Mouse (Mus musculus): ENCODE data around the gene Rhox11.
"Not testable (repeated sequence)": the region's sequence is repeated elsewhere in the genome, so short reads cannot be mapped to it uniquely, and the experiment has no call there.

Gene Rhox11

DNA sequence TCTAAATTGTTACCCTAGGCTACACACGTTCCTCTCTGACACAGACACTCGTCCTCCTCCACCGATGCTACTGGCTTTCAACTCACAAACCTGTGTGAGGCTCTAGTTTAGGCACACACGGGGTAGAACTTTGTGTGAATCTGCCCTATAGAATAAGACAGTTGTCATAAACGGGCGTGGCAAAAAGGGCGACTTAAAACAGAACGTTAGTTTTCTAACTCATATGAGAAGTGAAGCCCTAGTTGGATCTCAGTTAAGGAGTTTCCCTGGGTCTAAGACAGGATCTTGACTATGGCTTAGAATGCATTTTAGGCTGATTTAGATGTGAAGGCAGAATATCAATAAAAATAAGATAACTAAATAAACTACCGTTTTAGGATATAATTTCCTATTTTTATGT, at the start of gene Rhox11:
TSS of gene Rhox11 (minus strand) at position 101 of the 400 bp plus-strand sequence.
- ATAC-seq (ENCODE audit: low TSS enrichment): no peak

DNA sequence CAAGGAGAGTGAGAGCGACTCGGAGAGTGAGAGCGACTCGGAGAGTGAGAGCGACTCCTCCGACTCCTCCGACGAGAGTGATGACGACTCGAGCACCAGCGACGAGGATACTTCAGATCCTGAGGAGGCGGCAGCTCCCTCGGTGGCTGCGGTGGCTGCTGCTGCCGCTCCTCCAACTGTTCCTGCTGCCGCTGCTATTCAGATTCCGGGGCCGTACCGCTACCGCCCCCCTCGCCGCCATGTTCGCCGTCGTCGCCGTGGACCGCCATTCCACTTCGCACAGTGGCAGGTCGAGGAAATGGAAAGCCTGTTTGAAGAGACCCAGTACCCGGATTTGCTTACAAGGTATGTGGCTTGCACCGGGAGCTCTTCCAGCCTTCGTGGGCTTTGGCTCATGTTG, 36.5 kb upstream of the Rhox11 start:
- ATAC-seq (ENCODE audit: low TSS enrichment): no peak

DNA sequence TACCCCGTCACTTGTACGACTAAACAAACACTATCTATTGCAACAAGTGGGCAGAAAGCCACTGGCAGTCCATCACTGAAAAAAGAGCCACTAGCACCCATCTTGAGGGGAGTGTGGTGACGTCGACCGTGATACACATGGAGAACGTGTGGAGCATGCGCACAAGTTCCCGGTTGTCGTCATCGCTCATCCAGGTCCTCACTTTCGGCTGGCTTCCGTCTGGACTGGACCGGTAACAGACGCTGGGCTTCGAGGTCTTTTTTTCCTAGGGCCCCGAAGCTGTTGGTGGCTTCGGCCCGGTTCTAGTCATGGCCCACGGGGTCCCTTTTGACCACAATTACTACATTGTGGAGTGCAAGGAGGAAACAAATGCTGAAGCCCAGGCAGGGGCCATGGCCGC, 36.0 kb upstream of the Rhox11 start, which contains the start of gene Rhox13:
TSS of gene Rhox13 (plus strand) at position 238 of the 400 bp plus-strand sequence.
- ATAC-seq (ENCODE audit: low TSS enrichment): no peak

DNA sequence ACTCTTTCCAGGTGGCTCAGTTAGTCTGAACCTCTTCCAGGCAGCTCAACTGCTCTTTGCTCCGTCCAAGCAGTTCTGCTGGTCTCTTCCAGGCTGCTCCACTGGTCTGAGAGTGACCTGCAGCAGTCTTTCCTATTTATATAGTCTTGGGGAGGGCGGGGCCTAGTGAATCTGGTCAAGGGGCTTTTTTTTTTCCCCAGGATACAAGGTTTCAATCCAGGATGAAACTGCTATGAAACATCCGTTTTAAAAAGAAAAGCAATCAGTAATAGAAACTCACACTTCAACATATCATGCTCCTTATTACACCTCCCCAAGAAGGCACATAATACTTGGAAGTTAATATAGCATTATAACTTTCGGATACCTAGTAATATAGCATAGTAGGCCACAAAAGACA, 25.9 kb upstream of the Rhox11 start, which contains the start of gene Rhox12:
TSS of gene Rhox12 (minus strand) at position 101 of the 400 bp plus-strand sequence.
- no peak for ATAC-seq (ENCODE audit: low TSS enrichment)

DNA sequence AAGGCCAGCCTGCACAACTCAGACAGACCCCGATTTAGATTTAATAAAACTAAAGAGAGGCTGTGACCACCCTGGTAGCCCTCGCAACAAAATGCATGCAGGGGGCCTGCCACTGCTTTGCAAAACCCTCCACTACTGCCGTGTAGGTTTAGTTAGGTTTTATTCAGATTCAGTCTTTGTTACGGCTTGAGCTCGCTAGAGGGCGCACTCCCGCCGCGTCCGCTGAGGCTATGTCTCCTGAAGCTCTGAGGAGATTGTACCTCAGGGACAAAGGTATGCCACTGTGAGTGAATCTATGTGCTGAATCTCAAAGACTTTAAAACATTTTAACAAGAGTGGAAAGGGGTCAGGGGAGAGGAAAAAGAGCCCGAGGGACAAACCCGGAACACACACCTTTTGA, 715 bp downstream of the Rhox11 start:
- ATAC-seq (ENCODE audit: low TSS enrichment): peak; percentile 72

DNA sequence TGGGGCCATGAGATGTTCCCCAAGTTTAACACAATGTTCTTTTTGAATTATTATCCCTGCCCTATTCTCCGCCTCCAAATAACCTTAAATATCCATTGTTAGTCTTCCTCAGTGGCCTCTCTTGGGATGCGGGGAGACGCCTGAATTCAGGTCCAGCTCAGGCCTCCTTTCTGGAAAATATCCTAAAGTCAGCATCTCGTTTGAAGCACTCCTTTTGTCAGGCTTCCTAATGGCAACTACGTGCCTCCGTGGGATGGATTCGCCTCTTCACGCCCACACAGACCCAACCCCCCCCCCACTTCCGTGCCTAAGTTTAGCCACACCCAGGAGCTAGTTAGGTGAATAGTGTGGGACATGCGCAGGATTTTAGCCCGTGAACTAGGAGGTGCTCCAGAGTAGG, 18.8 kb downstream of the Rhox11 start, which contains the start of gene Rhox10:
TSS of gene Rhox10 (plus strand) at position 301 of the 400 bp plus-strand sequence.
- no peak for ATAC-seq (ENCODE audit: low TSS enrichment)

DNA sequence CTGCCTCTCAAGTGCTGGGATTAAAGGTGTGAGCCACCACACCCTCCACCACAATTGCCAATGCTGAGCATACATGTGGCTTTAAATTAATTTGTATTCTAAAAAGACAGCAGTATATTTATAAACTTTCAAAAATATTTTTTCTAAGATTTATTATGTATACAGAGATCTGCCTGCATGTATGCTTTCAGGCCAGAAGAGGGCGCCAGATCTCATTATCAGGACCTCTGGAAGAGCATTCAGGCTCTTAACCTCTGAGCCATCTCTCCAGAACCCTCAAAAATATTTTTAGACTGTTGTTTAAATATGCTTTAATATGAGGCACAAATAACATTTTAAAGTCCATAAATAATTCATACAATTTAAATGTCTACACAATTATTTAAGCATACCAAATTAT, 23.4 kb downstream of the Rhox11 start:
- ATAC-seq (ENCODE audit: low TSS enrichment): no peak

DNA sequence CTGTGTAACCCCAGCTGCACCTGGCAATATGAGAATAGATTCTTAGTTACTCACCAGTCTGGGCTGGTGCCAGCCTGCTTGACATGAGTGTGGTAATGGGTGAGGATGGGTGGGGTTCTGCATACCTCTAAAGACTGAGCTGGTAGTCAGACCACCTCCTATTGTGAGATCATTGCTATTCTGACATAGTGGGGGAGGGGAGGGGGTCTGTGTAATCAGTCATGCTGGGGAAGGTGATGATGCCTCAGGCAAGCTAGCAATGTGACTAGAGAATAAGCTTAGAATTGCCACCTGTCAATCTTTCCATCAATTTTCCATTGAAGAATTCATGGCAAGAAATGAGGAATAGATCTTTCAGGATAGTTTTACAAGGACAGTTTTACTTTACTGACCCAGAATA, 41.9 kb downstream of the Rhox11 start, which contains the start of gene Btg1-ps2:
TSS of gene Btg1-ps2 (minus strand) at position 101 of the 400 bp plus-strand sequence.
- ATAC-seq (ENCODE audit: low TSS enrichment): not testable (repeated sequence)

DNA sequence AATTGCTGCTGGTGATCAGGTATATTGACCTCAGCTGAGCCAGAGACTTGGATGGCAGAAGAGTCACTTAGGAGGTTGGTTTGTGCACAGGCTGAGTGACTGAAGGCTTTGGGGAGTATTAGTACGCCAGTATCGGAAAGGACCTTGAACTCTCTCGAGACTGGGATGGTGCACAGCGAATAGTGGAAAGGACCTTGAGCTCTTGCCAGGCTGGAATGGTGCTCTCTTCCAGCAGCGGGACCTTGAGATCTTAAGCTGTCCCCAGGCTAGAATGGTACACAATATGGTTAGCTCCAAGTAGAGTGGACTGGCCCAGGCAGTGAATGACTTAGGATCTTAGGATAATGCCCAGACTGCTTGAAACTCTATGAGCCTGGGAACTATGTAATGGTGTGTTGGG, 45.3 kb downstream of the Rhox11 start:
- no peak for ATAC-seq (ENCODE audit: low TSS enrichment)

DNA sequence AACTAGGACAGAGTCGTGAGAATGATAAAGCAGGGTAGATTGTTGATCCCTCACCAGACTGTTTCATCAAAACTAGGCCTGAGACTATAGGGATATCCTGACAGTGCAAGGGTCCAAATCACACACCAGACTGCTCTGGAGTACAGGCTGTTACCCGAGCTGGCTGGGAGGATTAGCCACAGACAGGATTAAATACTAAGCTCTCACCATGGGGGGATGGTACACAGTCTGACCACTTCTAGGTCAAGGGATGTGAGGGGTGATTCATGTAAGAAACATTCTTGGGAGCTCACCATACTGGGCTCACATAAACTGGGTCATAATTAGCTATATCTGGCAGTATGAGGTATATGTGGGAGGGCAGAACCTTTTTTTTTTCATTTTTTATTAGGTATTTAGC, 51.1 kb downstream of the Rhox11 start:
- ATAC-seq (ENCODE audit: low TSS enrichment): no peak
